ENCODE assay signal across 9 mouse cellular contexts in genomic region chr6:72824971-72825737, GRCm38 (mm10). TPM values are rescaled to one million over a fixed set of nuclear protein-coding genes. Genes with fewer than 3 reads are reported as not detected.
A peak's percentile ranks its signal among the peaks of the same experiment; 100 is the strongest.
DNase-seq lines count a peak whose midpoint lies in the region; ATAC-seq and TF ChIP-seq lines count a peak whose summit lies in the region.
"Had no signal": no experiment of that assay in that cellular context is flagged by ENCODE, and none has a peak within 500 bp of the region (broad histone marks: within the 10 kb centered on the region; RNA-seq: fewer than 3 reads in every experiment).

No protein-coding gene starts in this region.

- 11% methylated on average over 26 of the region's 26 CpGs for WGBS in heart, adult 2 months
- 4% methylated on average over 26 of the region's 26 CpGs for WGBS in midbrain, embryonic 11.5 days

- TF ChIP-seq POLR2A in heart, adult 2 months (IDR thresholded peaks at IDR 0.05; ENCODE audit: insufficient read depth, low read depth, low read length) = no peak

- no peak for DNase-seq in left cerebral cortex, adult 2 months (ENCODE audit: extremely low spot score in 1 of 2, low spot score in 2 of 2)
- DNase-seq in left cerebral cortex, adult 18-20 months (ENCODE audit: low spot score in 2 of 2) = no peak
- peak; percentile 22 to 28 for DNase-seq in heart, adult 2 months
- peak; percentile 9 for DNase-seq in kidney, adult 9 months
- DNase-seq in midbrain, embryonic 11.5 days (ENCODE audit: low spot score, missing footprints) = peak; percentile 94
- DNase-seq in urinary bladder, postnatal 14 days (ENCODE audit: low spot score) = no peak
- DNase-seq in layer of hippocampus, postnatal 36 days = no peak

- peak overlapping the region; percentile 26 for H3K4me3 ChIP-seq in left cerebral cortex, adult 2 months
- H3K4me3 ChIP-seq in heart, adult 2 months = peak overlapping the region; percentile 33
- H3K4me3 ChIP-seq in midbrain, embryonic 11.5 days (ENCODE audit: low read depth, low read length) = peak overlapping the region; percentile 23

- H3K9me3 ChIP-seq in midbrain, embryonic 11.5 days (ENCODE audit: control insufficient read depth, low read length) = no peaks in the 10 kb centered on the region
- H3K9me3 ChIP-seq: G1E had no signal

- ATAC-seq in midbrain, embryonic 11.5 days (ENCODE audit: low FRiP score) = peak; percentile 90
- ATAC-seq in erythroblast, adult 5-6 weeks (replicated peaks; ENCODE audit: low FRiP score, poor library complexity, severe bottlenecking) = no peak

- no peaks in the 10 kb centered on the region for H3K27me3 ChIP-seq in heart, adult 2 months (ENCODE audit: control insufficient read depth, insufficient read depth, low read length)
- peaks cover 3% of the 10 kb centered on the region; the same call in 1 of the 2 replicates for H3K27me3 ChIP-seq in midbrain, embryonic 11.5 days (ENCODE audit: control insufficient read depth, insufficient read depth, low read length)

- peak; percentile 62; the same call in 1 of the 2 replicates for TF ChIP-seq EP300 in heart, adult 2 months (IDR thresholded peaks at IDR 0.05; ENCODE audit: insufficient read depth, low read depth, low read length)

- intact Hi-C loops in left cerebral cortex, adult 2 months (cut with DNase I) = no loop called here
- intact Hi-C loops in heart, adult 2 months (cut with DNase I) = no loop called here

- no peaks in the 10 kb centered on the region for H3K36me3 ChIP-seq in heart, adult 2 months (ENCODE audit: control insufficient read depth, insufficient read depth, low read length)
- no peaks in the 10 kb centered on the region for H3K36me3 ChIP-seq in midbrain, embryonic 11.5 days (ENCODE audit: control insufficient read depth, insufficient read depth, low read length)
- H3K36me3 ChIP-seq: G1E had no signal

- TF ChIP-seq CTCF in left cerebral cortex, adult 2 months (IDR thresholded peaks at IDR 0.05) = no peak
- 0 out of 2 replicates have a peak, but pooled peaks have one; percentile 3 for TF ChIP-seq CTCF in heart, adult 2 months (IDR thresholded peaks at IDR 0.05)

- H3K27ac ChIP-seq in left cerebral cortex, adult 2 months = no peak overlapping the region
- H3K27ac ChIP-seq in heart, adult 2 months = peak overlapping the region; percentile 45
- 0 out of 2 replicates have a peak overlapping the region, but pooled peaks have one; percentile 22 for H3K27ac ChIP-seq in midbrain, embryonic 11.5 days (ENCODE audit: low read depth, low read length)

- no peaks in the 10 kb centered on the region for H3K4me1 ChIP-seq in heart, adult 2 months (ENCODE audit: control insufficient read depth, insufficient read depth, low read length)
- H3K4me1 ChIP-seq in midbrain, embryonic 11.5 days (ENCODE audit: control insufficient read depth, insufficient read depth, low read length) = no peaks in the 10 kb centered on the region; the same call in 1 of the 2 replicates

- H3K9ac ChIP-seq in heart, adult 2 months (ENCODE audit: low read depth, low read length) = peak overlapping the region; percentile 37
- peak overlapping the region; percentile 57 for H3K9ac ChIP-seq in midbrain, embryonic 11.5 days (ENCODE audit: low read length)

- H3K4me2 ChIP-seq in midbrain, embryonic 11.5 days = peak overlapping the region; percentile 50

- H3K79me2 ChIP-seq in heart, adult 2 months (replicated peaks; ENCODE audit: control insufficient read depth, insufficient read depth, low read length) = no peaks in the 10 kb centered on the region

RNA-seq across cellular contexts. Expression of gene Tcf7l1, which starts 36.1 kb away (rescaled TPM):
- total RNA-seq in left cerebral cortex, adult 2 months (2021) = 1 to 10 TPM; 2.9 to 3.8 TPM
- 1 to 10 TPM; 3.0 to 3.4 TPM for total RNA-seq in left cerebral cortex, adult 18-20 months (2021)
- total RNA-seq in heart, adult 2 months (2021) = 10 to 100 TPM in 1 of 2 experiments, 1 to 10 TPM in 1; 8.8 to 10.0 TPM
- polyA plus RNA-seq in heart, adult 2 months (2012; rRNA removed) = 10.6 and 17.7 TPM in 2 replicates
- 16.7 and 19.8 TPM in 2 replicates for polyA plus RNA-seq in midbrain, embryonic 11.5 days (2014; fragmentation: Nextera tagmentation; extraction: Ambion mirVana)
- total RNA-seq in erythroblast, adult 5-6 weeks (2015; ENCODE audit: low replicate concordance) = not detected in 2 replicates
- not detected in 2 replicates for total RNA-seq in erythroblast, adult 5-6 weeks (2017; ENCODE audit: low replicate concordance)
- 1 to 10 TPM; 2.9 to 3.6 TPM for total RNA-seq in layer of hippocampus, postnatal 36 days (2021)
- polyA plus RNA-seq: G1E had no signal

Comparison
In these comparisons a context has a peak if more than half of its experiments do, and no peak if none do; other contexts are left out.
1. DNase-seq: peak in heart, adult 2 months (2 of 2), kidney, adult 9 months (single experiment) and midbrain, embryonic 11.5 days (single experiment); none in left cerebral cortex, adult 2 months (0 of 2), left cerebral cortex, adult 18-20 months (0 of 2), urinary bladder, postnatal 14 days (single experiment) and layer of hippocampus, postnatal 36 days (0 of 2).
2. Peak in every context shown above with its lines, with median percentiles within 50 percentile points of each other: H3K4me3 ChIP-seq.